Mouse (Mus musculus) stomach, embryonic 16.5 days (tissue): ENCODE data around the gene Chtop. TPM values are rescaled to one million over a fixed set of nuclear protein-coding genes. Genes with fewer than 3 reads are reported as not detected.
A peak's percentile ranks its signal among the peaks of the same experiment; 100 is the strongest.

Source experiments
- ATAC-seq: fragments of 200-750 bp; cut with Nextera tagmentation; 2 replicates; pipeline ENCODE4 v1.8.0; 2017; ENCODE audit warnings: moderate number of reproducible peaks, moderate TSS enrichment; ENCODE audit not compliant: insufficient read depth, low FRiP score
- H3K27ac ChIP-seq: fragments of 300-500 bp; sonication (generic); 2 replicates; pipeline ENCODE4 v1.5.1; 2014; ENCODE audit warnings: low read length
- H3K27me3 ChIP-seq: fragments of 300-500 bp; sonication (generic); 2 replicates; pipeline ENCODE4 v1.6.1; 2014; ENCODE audit warnings: low read length, control low read depth, mixed read lengths; ENCODE audit not compliant: control insufficient read depth, insufficient read depth
- H3K36me3 ChIP-seq: fragments of 300-500 bp; sonication (generic); 2 replicates; pipeline ENCODE4 v1.6.1; 2014; ENCODE audit warnings: low read length; ENCODE audit not compliant: control insufficient read depth, insufficient read depth
- H3K4me1 ChIP-seq: fragments of 300-500 bp; sonication (generic); 2 replicates; pipeline ENCODE4 v1.6.1; 2014; ENCODE audit warnings: low read length, control low read depth, mixed read lengths; ENCODE audit not compliant: control insufficient read depth, insufficient read depth
- H3K4me2 ChIP-seq: fragments of 300-500 bp; sonication (generic); 2 replicates; pipeline ENCODE4 v1.6.1; 2014; ENCODE audit warnings: low read depth, low read length, mixed read lengths
- H3K4me3 ChIP-seq: fragments of 300-500 bp; sonication (generic); replicated peaks from 2 replicates; pipeline ENCODE4 v1.5.1; 2014; ENCODE audit warnings: mild to moderate bottlenecking, low read length
- H3K9ac ChIP-seq: fragments of 300-500 bp; sonication (generic); 2 replicates; pipeline ENCODE4 v1.6.1; 2014; ENCODE audit warnings: low read length
- H3K9me3 ChIP-seq: fragments of 300-500 bp; sonication (generic); replicated peaks from 2 replicates; pipeline ENCODE4 v1.6.1; 2016; ENCODE audit warnings: low read length, control low read depth; ENCODE audit not compliant: control insufficient read depth
- WGBS: fragments of 180-500 bp; shearing (Covaris S2); extraction: QIAGEN DNeasy Blood & Tissue Kit; methylation state at CpG from one replicate; pipeline ENCODE4 v1.1.7; 2014; 5-methylcytosine and 5-hydroxymethylcytosine counted together
- polyA plus RNA-seq: library from polyadenylated mRNA; unstranded; fragments of >200 nt; fragmentation: Nextera tagmentation; extraction: Ambion mirVana; gene quantifications from 2 replicates; pipeline ENCODE4 v1.2.1, GENCODE M21; 2015

Chtop gene
- polyA plus RNA-seq, 1 experiment from 2014 or later = 105 TPM

DNA sequence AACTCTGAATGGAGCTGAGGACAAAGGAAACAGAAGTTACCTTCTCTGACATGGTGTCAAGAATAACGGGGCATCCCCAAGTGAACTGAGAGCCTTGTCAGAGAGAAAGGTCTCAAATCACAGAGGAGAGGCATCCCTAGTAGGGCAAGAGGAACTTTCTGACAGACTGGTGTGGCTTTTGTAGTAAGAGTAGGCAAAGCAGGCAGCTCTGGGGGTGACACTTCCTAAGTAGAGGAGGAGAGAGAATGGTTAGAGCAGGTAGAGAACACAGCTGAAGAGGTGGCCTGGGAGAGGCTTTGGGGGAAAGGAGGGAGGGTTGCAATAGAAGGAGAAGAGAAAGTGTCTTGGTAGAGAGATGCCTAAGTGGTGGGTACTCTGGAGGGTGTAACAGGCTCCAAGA, 26.1 kb upstream of the Chtop start:
- Histone ChIP-seq H3K9me3 (no peaks in the 10 kb centered on the region), H3K9ac (no peak overlapping the region), H3K4me3 (no peak overlapping the region), H3K4me1 (peaks cover 4% of the 10 kb centered on the region; the same call in 1 of the 2 replicates), H3K36me3 (no peaks in the 10 kb centered on the region), H3K27ac (no peak overlapping the region), H3K4me2 (no peak overlapping the region), H3K27me3 (no peaks in the 10 kb centered on the region)
- no peak for ATAC-seq
- WGBS = 48% methylated on average over 1 of the region's 1 CpGs

DNA sequence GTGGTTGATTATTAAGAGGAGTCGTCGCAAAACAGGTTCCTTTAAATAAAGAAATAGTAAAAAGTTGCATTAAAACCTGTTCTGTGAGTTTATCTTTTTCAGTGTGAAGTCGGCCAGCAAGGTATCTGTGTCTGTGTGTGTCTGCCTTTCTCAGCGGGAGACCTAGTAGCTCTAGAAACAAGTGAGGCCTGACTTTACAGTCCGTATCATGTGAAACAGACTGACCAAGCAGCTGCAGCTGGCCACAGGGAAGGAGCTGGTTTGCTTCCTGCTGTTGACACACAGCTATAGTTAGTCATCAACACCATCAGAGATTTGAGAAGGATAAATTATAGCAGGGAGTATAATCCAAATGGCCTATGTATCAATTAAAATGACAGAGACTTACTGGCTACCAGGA, 22.4 kb upstream of the Chtop start:
- Histone ChIP-seq H3K27me3 (no peaks in the 10 kb centered on the region), H3K27ac (peak overlapping the region; percentile 21; the same call in 1 of the 2 replicates), H3K4me1 (no peaks in the 10 kb centered on the region; the same call in 1 of the 2 replicates), H3K4me3 (no peak overlapping the region), H3K9ac (no peak overlapping the region), H3K9me3 (no peaks in the 10 kb centered on the region), H3K4me2 (no peak overlapping the region), H3K36me3 (no peaks in the 10 kb centered on the region)
- WGBS = 56% methylated on average over 5 of the region's 5 CpGs
- ATAC-seq = no peak

DNA sequence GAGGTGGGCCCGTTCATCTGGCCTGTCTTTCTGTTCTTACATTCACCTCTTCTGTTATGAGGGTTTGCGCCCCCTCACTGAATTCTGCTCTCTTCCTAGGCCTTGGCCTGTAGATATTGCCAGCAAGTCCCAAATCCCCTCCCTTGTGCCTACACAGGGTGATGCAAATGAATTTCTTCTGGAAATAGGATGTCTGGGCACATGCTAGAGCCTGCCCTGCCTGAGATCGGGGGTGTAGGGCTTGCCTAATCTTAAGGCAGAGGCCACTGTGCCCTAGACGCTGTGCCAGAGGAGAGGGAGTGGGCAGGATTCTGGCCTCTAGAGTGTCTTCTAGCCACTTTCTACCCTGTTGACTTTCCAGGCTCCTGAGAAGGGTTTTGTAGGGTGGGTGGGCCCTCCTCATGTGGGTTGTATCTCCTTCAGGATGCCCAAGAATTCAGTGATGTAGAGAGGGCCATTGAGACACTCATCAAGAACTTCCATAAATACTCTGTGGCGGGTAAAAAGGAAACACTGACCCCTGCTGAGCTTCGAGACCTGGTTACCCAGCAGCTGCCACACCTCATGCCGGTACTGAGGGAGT, 18.1 kb upstream of the Chtop start:
- Histone ChIP-seq H3K4me2 (peak overlapping the region; percentile 43), H3K4me3 (peak overlapping the region; percentile 34), H3K9ac (peak overlapping the region; percentile 54), H3K4me1 (peaks cover 4% of the 10 kb centered on the region; the same call in 1 of the 2 replicates), H3K27ac (peak overlapping the region; percentile 71), H3K27me3 (no peaks in the 10 kb centered on the region), H3K36me3 (no peaks in the 10 kb centered on the region), H3K9me3 (no peaks in the 10 kb centered on the region)
- WGBS = 74% methylated on average over 7 of the region's 7 CpGs
- ATAC-seq = no peak

DNA sequence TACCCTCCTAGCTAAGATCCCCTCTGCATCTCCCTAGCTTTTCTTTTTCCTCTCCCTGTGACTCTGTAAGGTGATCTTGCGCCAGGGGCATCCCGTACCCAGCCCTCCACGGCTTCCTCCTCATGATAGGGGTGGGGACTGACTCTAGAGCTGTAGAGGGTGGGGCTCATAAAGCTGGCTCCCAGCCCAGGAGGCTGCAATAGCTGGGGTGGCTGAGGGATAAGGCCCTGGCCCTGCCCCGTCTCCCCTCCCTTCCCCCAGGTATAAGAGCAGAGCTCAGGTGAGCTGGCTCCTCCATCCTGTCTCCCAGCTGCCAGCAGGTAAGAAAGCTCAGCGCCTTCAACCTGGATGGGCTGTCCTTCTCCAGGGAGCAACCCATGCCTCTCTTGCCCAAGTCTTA, 17.3 kb upstream of the Chtop start, which contains the start of gene S100a14:
S100a14 (plus strand) TSS at position 277 of the 400 bp plus-strand sequence.
- H3K27me3 ChIP-seq = no peaks in the 10 kb centered on the region
- H3K9ac ChIP-seq = peak within 1 kb of the TSS; percentile 61
- peaks cover 4% of the 10 kb centered on the region; the same call in 1 of the 2 replicates for H3K4me1 ChIP-seq
- whole genome bisulfite sequencing = 46% methylated on average over 5 of the region's 5 CpGs
- peak; percentile 96 for ATAC-seq
- peak within 1 kb of the TSS; percentile 43 for H3K4me2 ChIP-seq
- H3K4me3 ChIP-seq = peak within 1 kb of the TSS; percentile 34
- no peaks in the 10 kb centered on the region for H3K9me3 ChIP-seq
- peak within 1 kb of the TSS; percentile 89 for H3K27ac ChIP-seq
- no peaks in the 10 kb centered on the region for H3K36me3 ChIP-seq

DNA sequence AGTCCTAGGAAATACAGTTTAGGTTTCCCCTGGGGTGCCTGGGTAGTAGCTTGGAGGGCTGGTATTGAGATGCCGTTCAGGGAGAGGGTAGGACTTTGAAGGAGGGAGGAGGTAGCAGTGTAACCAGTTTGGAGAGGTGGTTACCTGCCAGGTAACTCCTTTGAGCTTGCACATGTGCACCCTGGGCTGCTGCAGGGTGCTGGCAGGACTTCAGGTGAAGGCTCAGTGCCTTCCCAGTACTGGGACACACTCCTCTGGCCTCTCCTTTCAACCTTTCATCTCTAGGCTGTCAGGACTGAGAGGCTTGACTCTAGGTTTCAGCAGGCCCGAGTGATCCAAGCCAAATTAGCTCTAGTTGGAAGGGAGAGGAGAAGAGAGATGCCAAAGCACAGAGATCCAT, 16.8 kb upstream of the Chtop start:
- H3K4me2 ChIP-seq = 0 out of 2 replicates have a peak overlapping the region, but pooled peaks have one; percentile 6
- peak overlapping the region; percentile 89 for H3K27ac ChIP-seq
- H3K9ac ChIP-seq = peak overlapping the region; percentile 61
- H3K9me3 ChIP-seq = no peaks in the 10 kb centered on the region
- 72% methylated on average over 2 of the region's 2 CpGs for WGBS
- H3K4me3 ChIP-seq = no peak overlapping the region; the same call in 1 of the 2 replicates
- H3K36me3 ChIP-seq = no peaks in the 10 kb centered on the region
- ATAC-seq = peak; percentile 39
- H3K27me3 ChIP-seq = no peaks in the 10 kb centered on the region
- H3K4me1 ChIP-seq = peaks cover 4% of the 10 kb centered on the region; the same call in 1 of the 2 replicates

DNA sequence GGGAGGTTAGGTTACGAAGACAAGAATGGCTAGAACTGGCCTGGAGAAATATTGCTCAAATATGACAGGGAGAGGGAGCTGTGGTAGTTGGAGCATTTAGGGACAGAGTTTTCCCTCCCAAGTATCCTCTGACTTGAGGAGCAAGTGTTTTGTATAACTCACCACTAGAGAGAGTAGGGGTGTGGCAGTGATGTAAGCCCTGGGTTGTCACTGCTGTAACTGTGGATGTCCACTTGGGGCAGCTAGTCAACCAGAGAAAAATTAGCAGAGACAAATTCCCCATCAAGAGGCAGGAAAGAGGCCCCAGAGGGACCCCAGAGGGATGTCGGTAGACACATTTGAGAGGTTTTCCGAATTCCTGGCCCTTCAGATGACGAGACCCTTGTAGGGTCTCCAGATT, 16.1 kb upstream of the Chtop start:
- ATAC-seq = no peak
- Histone ChIP-seq H3K4me1 (peaks cover 4% of the 10 kb centered on the region; the same call in 1 of the 2 replicates), H3K27me3 (no peaks in the 10 kb centered on the region), H3K36me3 (no peaks in the 10 kb centered on the region), H3K9me3 (no peaks in the 10 kb centered on the region), H3K4me3 (no peak overlapping the region), H3K4me2 (no peak overlapping the region), H3K9ac (no peak overlapping the region), H3K27ac (peak overlapping the region; percentile 89)
- WGBS = 64% methylated on average over 4 of the region's 4 CpGs

DNA sequence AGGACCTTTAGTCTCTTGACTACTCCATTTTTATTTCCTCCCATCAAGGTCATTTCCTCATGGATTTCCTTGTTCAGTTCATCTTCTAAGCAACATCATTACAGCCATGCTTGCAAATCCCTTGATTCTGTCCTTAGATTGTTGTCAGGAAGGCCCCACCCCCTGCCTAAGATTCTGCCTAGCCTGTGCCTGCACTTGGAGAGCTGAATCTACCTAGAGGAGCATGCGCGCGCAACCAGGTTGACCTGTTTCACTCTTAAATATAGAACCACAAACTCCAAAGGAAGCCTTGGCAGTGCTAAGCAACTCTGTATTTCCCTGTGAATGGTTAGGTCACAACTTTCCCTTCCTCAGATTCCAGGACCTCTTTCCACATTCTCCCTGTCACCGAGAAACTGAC, 8.4 kb upstream of the Chtop start:
- no peak overlapping the region for H3K4me2 ChIP-seq

DNA sequence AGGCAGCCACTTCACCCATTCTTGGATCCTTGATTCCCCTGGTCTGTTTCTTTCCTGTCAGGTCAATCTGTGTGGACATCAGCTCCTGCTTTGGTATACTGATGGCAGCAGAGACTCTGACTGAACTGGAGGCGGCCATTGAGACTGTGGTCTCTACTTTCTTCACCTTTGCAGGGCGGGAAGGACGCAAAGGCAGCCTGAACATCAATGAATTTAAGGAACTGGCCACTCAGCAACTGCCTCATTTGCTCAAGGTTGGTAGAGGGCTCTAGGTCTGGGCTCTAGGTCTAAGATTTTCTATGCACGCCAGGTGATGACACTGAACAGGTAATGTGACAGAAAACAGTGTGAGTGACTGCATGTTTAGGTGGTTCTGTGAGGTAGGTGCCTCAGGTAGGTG, 6.5 kb upstream of the Chtop start:
- 92% methylated on average over 4 of the region's 4 CpGs for WGBS
- Histone ChIP-seq H3K4me2 (peak overlapping the region; percentile 92; the same call in 1 of the 2 replicates), H3K4me3 (no peak overlapping the region), H3K9me3 (no peaks in the 10 kb centered on the region), H3K36me3 (no peaks in the 10 kb centered on the region), H3K27me3 (0 out of 2 replicates have a peak, but pooled peaks cover 3% of the 10 kb centered on the region), H3K9ac (no peak overlapping the region), H3K4me1 (peaks cover 13% of the 10 kb centered on the region), H3K27ac (no peak overlapping the region)
- ATAC-seq = no peak

More for the DNA sequence above, 8.4 kb upstream of the Chtop start:
- Histone ChIP-seq H3K9me3 (no peaks in the 10 kb centered on the region), H3K4me3 (no peak overlapping the region), H3K9ac (no peak overlapping the region), H3K36me3 (no peaks in the 10 kb centered on the region), H3K27ac (no peak overlapping the region), H3K27me3 (0 out of 2 replicates have a peak, but pooled peaks cover 3% of the 10 kb centered on the region), H3K4me1 (peaks cover 13% of the 10 kb centered on the region)
- WGBS = 76% methylated on average over 4 of the region's 4 CpGs
- no peak for ATAC-seq

DNA sequence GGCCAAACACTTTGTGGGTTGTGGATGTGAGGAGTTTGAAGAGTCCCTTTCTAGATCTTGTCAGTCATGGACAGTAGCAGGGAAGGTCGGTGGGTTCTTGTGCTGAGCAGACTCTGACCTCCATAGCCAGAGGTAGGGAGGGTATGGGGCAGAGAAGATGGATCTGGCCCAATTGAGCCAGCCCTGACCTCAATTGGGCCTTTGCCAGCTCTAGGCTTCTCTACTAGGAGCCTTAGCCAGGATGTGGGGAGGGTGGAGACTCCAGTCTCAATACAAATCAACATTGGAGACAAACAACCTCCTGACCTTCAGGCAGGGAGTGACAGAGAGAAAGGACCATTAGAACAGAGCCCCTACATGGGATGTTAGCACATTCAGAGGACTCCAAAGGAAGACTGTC, 5.9 kb upstream of the Chtop start:
- Histone ChIP-seq H3K27ac (peak overlapping the region; percentile 76; the same call in 1 of the 2 replicates), H3K4me3 (peak overlapping the region; percentile 50), H3K36me3 (no peaks in the 10 kb centered on the region), H3K4me1 (peaks cover 13% of the 10 kb centered on the region), H3K4me2 (peak overlapping the region; percentile 92), H3K9ac (peak overlapping the region; percentile 73), H3K27me3 (0 out of 2 replicates have a peak, but pooled peaks cover 3% of the 10 kb centered on the region), H3K9me3 (no peaks in the 10 kb centered on the region)
- no peak for ATAC-seq
- WGBS = 47% methylated on average over 1 of the region's 1 CpGs
